Mouse (Mus musculus) macrophage (primary cell): ENCODE data around the gene Manba. TPM values are rescaled to one million over a fixed set of nuclear protein-coding genes. Genes with fewer than 3 reads are reported as not detected.

Experiments used
- H3K27ac ChIP-seq: fragments of 350-480 bp; formaldehyde crosslinking; 2 replicates; pipeline ENCODE4 v1.9.0; 2021
- H3K36me3 ChIP-seq: fragments of 350-480 bp; formaldehyde crosslinking; 2 replicates; pipeline ENCODE4 v1.9.0; 2021; ENCODE audit errors: inconsistent target
- H3K4me3 ChIP-seq: fragments of 350-480 bp; formaldehyde crosslinking; 2 replicates; pipeline ENCODE4 v1.9.0; 2021; ENCODE audit errors: inconsistent target
- H3K79me2 ChIP-seq: fragments of 350-480 bp; formaldehyde crosslinking; 2 replicates; pipeline ENCODE4 v1.9.0; 2021; ENCODE audit errors: inconsistent target
- WGBS: methylation state at CpG from one replicate; pipeline ENCODE4 v1.1.7; 2026; ENCODE audit warnings: inconsistent platforms; ENCODE audit not compliant: missing documents; 5-methylcytosine and 5-hydroxymethylcytosine counted together
- polyA plus RNA-seq: library from polyadenylated mRNA; stranded (reverse); fragments of 250-400 nt; gene quantifications from 3 replicates; pipeline ENCODE4 v1.2.4, GENCODE M21; 2018; ENCODE audit warnings: inconsistent platforms

Manba gene
- polyA plus RNA-seq, 1 experiment from 2014 or later = 27.0 TPM

GRCm38 (mm10) chr3:135503160-135503559 lies 17.7 kb downstream of the Manba start:
- Histone ChIP-seq H3K4me3 (no peak overlapping the region), H3K36me3 (no peaks in the 10 kb centered on the region), H3K79me2 (peaks cover 76% of the 10 kb centered on the region), H3K27ac (no peak overlapping the region)
- 93% methylated on average over 5 of the region's 5 CpGs for WGBS

GRCm38 (mm10) chr3:135505369-135505909 lies 20.0 kb downstream of the Manba start:
- Histone ChIP-seq H3K27ac (no peak overlapping the region), H3K79me2 (peaks cover 53% of the 10 kb centered on the region), H3K4me3 (no peak overlapping the region), H3K36me3 (0 out of 2 replicates have a peak, but pooled peaks cover 6% of the 10 kb centered on the region)
- 65% methylated on average over 9 of the region's 10 CpGs for WGBS

GRCm38 (mm10) chr3:135505916-135506482 lies 20.6 kb downstream of the Manba start:
- peaks cover 47% of the 10 kb centered on the region for H3K79me2 ChIP-seq
- H3K36me3 ChIP-seq = peaks cover 11% of the 10 kb centered on the region; the same call in 1 of the 2 replicates
- no peak overlapping the region for H3K27ac ChIP-seq
- H3K4me3 ChIP-seq = no peak overlapping the region
- whole genome bisulfite sequencing = 92% methylated on average over 13 of the region's 13 CpGs

GRCm38 (mm10) chr3:135507506-135507905 lies 22.1 kb downstream of the Manba start:
- Histone ChIP-seq H3K36me3 (peaks cover 20% of the 10 kb centered on the region), H3K79me2 (peaks cover 37% of the 10 kb centered on the region)
- 96% methylated on average over 5 of the region's 7 CpGs for WGBS

GRCm38 (mm10) chr3:135508191-135508590 lies 22.8 kb downstream of the Manba start:
- Histone ChIP-seq H3K36me3 (peaks cover 20% of the 10 kb centered on the region), H3K27ac (no peak overlapping the region), H3K4me3 (no peak overlapping the region), H3K79me2 (peaks cover 30% of the 10 kb centered on the region; the same call in 1 of the 2 replicates)
- 82% methylated on average over 1 of the region's 1 CpGs for WGBS

More at GRCm38 (mm10) chr3:135507506-135507905, 22.1 kb downstream of the Manba start:
- Histone ChIP-seq H3K4me3 (no peak overlapping the region), H3K27ac (no peak overlapping the region)

- Histone ChIP-seq H3K27ac (no peak overlapping the region), H3K36me3 (peaks cover 25% of the 10 kb centered on the region), H3K4me3 (no peak overlapping the region), H3K79me2 (peaks cover 11% of the 10 kb centered on the region; the same call in 1 of the 2 replicates)
- WGBS = 92% methylated on average over 3 of the region's 3 CpGs
Measured at GRCm38 (mm10) chr3:135510372-135510771, 25.0 kb downstream of the Manba start.

- H3K27ac ChIP-seq = no peak overlapping the region
- no peak overlapping the region for H3K4me3 ChIP-seq
- 80% methylated on average over 11 of the region's 11 CpGs for WGBS
- H3K36me3 ChIP-seq = peaks cover 25% of the 10 kb centered on the region
- no peaks in the 10 kb centered on the region for H3K79me2 ChIP-seq
Measured at GRCm38 (mm10) chr3:135511683-135512082, 26.3 kb downstream of the Manba start.

- no peak overlapping the region for H3K27ac ChIP-seq
- WGBS = 94% methylated on average over 11 of the region's 11 CpGs
- no peaks in the 10 kb centered on the region for H3K79me2 ChIP-seq
- H3K4me3 ChIP-seq = no peak overlapping the region
- H3K36me3 ChIP-seq = peaks cover 25% of the 10 kb centered on the region
Measured at GRCm38 (mm10) chr3:135513270-135513669, 27.9 kb downstream of the Manba start.

- Histone ChIP-seq H3K36me3 (peaks cover 23% of the 10 kb centered on the region), H3K27ac (no peak overlapping the region), H3K79me2 (no peaks in the 10 kb centered on the region), H3K4me3 (no peak overlapping the region)
- WGBS = 91% methylated on average over 14 of the region's 14 CpGs
Measured at GRCm38 (mm10) chr3:135513800-135514425, 28.5 kb downstream of the Manba start.

- H3K36me3 ChIP-seq = peaks cover 23% of the 10 kb centered on the region
- 94% methylated on average over 3 of the region's 5 CpGs for WGBS
- H3K27ac ChIP-seq = no peak overlapping the region
- no peaks in the 10 kb centered on the region for H3K79me2 ChIP-seq
- no peak overlapping the region for H3K4me3 ChIP-seq
Measured at GRCm38 (mm10) chr3:135515246-135515645, 29.8 kb downstream of the Manba start.

- 54% methylated on average over 6 of the region's 6 CpGs for WGBS
- peaks cover 10% of the 10 kb centered on the region; the same call in 1 of the 2 replicates for H3K36me3 ChIP-seq
- H3K27ac ChIP-seq = peak overlapping the region; percentile 45
Measured at GRCm38 (mm10) chr3:135516891-135517290, 31.5 kb downstream of the Manba start.

GRCm38 (mm10) chr3:135518882-135519281 lies 33.5 kb downstream of the Manba start:
- Histone ChIP-seq H3K27ac (peak overlapping the region; percentile 48), H3K79me2 (no peaks in the 10 kb centered on the region), H3K4me3 (no peak overlapping the region), H3K36me3 (peaks cover 11% of the 10 kb centered on the region; the same call in 1 of the 2 replicates)
- WGBS = 97% methylated on average over 5 of the region's 5 CpGs

More at GRCm38 (mm10) chr3:135516891-135517290, 31.5 kb downstream of the Manba start:
- no peaks in the 10 kb centered on the region for H3K79me2 ChIP-seq
- H3K4me3 ChIP-seq = no peak overlapping the region

- H3K79me2 ChIP-seq = no peaks in the 10 kb centered on the region
- no peak overlapping the region for H3K4me3 ChIP-seq
- WGBS = 76% methylated on average over 6 of the region's 6 CpGs
- peaks cover 16% of the 10 kb centered on the region; the same call in 1 of the 2 replicates for H3K36me3 ChIP-seq
- peak overlapping the region; percentile 48 for H3K27ac ChIP-seq
Measured at GRCm38 (mm10) chr3:135519584-135519983, 34.2 kb downstream of the Manba start.

- no peak overlapping the region for H3K4me3 ChIP-seq
- H3K79me2 ChIP-seq = no peaks in the 10 kb centered on the region
- peak overlapping the region; percentile 28 for H3K27ac ChIP-seq
- 54% methylated on average over 4 of the region's 4 CpGs for WGBS
- H3K36me3 ChIP-seq = peaks cover 18% of the 10 kb centered on the region; the same call in 1 of the 2 replicates
Measured at GRCm38 (mm10) chr3:135521963-135522362, 36.6 kb downstream of the Manba start.
